Mouse (Mus musculus) kidney, embryonic 14.5 days (tissue): Measurements from ENCODE around the gene H2-Eb1. TPM values are rescaled to one million over a fixed set of nuclear protein-coding genes. Genes with fewer than 3 reads are reported as not detected.

Source experiments
- ATAC-seq: fragments of 200-750 bp; cut with Nextera tagmentation; 2 replicates; pipeline ENCODE4 v1.8.0; 2017; ENCODE audit warnings: moderate number of reproducible peaks, mild to moderate bottlenecking, moderate TSS enrichment, moderate library complexity; ENCODE audit not compliant: low FRiP score, low TSS enrichment
- H3K27ac ChIP-seq: fragments of 300-500 bp; sonication (generic); 2 replicates; pipeline ENCODE4 v1.5.1; 2014; ENCODE audit warnings: low read depth, mild to moderate bottlenecking, low read length, moderate library complexity, mixed read lengths
- H3K27me3 ChIP-seq: fragments of 300-500 bp; sonication (generic); 2 replicates; pipeline ENCODE4 v1.6.1; 2014; ENCODE audit warnings: mild to moderate bottlenecking, low read length; ENCODE audit not compliant: control insufficient read depth, insufficient read depth
- H3K36me3 ChIP-seq: fragments of 300-500 bp; sonication (generic); 2 replicates; pipeline ENCODE4 v1.6.1; 2014; ENCODE audit warnings: low read length, mixed read lengths; ENCODE audit not compliant: control insufficient read depth, insufficient read depth
- H3K4me1 ChIP-seq: fragments of 300-500 bp; sonication (generic); 2 replicates; pipeline ENCODE4 v1.6.1; 2014; ENCODE audit warnings: low read length, mixed read lengths; ENCODE audit not compliant: control insufficient read depth, insufficient read depth
- H3K4me2 ChIP-seq: fragments of 300-500 bp; sonication (generic); replicated peaks from 2 replicates; pipeline ENCODE4 v1.6.1; 2014; ENCODE audit warnings: low read depth, mild to moderate bottlenecking, low read length
- H3K4me3 ChIP-seq: fragments of 300-500 bp; sonication (generic); 2 replicates; pipeline ENCODE4 v1.5.1; 2014; ENCODE audit warnings: mild to moderate bottlenecking, low read length
- H3K9ac ChIP-seq: fragments of 300-500 bp; sonication (generic); 2 replicates; pipeline ENCODE4 v1.6.1; 2014; ENCODE audit warnings: low read depth, mild to moderate bottlenecking, low read length, moderate library complexity
- H3K9me3 ChIP-seq: fragments of 300-500 bp; sonication (generic); 2 replicates; pipeline ENCODE4 v1.6.1; 2016; ENCODE audit warnings: low read length; ENCODE audit not compliant: control insufficient read depth
- WGBS: fragments of 180-500 bp; shearing (Covaris S2); extraction: QIAGEN DNeasy Blood & Tissue Kit; methylation state at CpG from one replicate; pipeline ENCODE4 v1.1.7; 2014; 5-methylcytosine and 5-hydroxymethylcytosine counted together
- polyA plus RNA-seq: library from polyadenylated mRNA; unstranded; fragments of >200 nt; fragmentation: Nextera tagmentation; extraction: Ambion mirVana; gene quantifications from 2 replicates; pipeline ENCODE4 v1.2.1, GENCODE M21; 2014

The H2-Eb1 gene
- polyA plus RNA-seq, 1 experiment from 2014 or later = 5.9 TPM

DNA sequence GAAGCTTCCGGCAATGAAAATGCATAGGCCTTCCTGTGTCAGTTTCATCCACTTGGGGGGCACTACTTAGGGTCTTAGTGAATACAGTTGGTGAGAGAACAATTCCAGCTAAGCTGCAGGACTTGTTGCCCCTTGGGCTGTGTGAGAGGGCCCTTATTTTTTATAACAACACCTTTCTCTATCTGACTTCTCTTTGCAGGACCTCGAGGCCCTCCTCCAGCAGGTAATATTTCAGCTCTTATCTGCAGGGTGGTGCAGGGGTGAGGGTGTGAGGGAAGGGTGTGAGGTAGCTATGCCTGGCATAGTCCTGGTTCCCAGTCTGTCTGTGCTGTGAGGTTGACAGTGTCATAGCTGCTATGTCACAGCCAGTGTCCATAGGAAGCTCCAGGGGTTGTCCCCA is 37.4 kb upstream of the H2-Eb1 start:
- Histone ChIP-seq H3K4me2 (no peak overlapping the region), H3K9me3 (no peaks in the 10 kb centered on the region), H3K9ac (no peak overlapping the region), H3K27me3 (peaks cover 13% of the 10 kb centered on the region), H3K36me3 (no peaks in the 10 kb centered on the region), H3K4me3 (no peak overlapping the region), H3K27ac (no peak overlapping the region), H3K4me1 (peaks cover 12% of the 10 kb centered on the region; the same call in 1 of the 2 replicates)
- ATAC-seq = no peak
- 82% methylated on average over 2 of the region's 2 CpGs for WGBS

DNA sequence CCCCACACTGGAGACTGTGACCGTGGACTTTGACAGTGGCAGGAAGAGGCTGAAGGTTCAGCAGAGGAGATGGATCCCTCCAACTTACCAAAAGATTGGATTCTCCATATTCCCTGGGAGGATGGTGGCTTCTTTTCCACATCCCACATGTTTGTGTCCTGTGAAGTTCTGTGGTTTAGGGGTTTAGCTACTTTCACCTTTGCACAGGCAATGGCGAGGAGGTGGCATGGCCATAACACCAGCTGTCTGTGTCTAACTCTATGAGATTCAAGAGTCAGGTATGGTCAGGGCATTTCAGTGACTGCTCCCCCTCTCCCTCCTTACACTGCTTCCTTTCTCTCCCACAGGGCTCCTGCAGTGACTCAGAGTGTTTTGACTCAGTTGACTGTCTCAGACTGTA is 36.9 kb upstream of the H2-Eb1 start:
- H3K27me3 ChIP-seq = peaks cover 10% of the 10 kb centered on the region
- H3K9ac ChIP-seq = no peak overlapping the region
- 81% methylated on average over 2 of the region's 2 CpGs for WGBS
- no peak for ATAC-seq
- H3K27ac ChIP-seq = no peak overlapping the region
- H3K36me3 ChIP-seq = no peaks in the 10 kb centered on the region
- peaks cover 12% of the 10 kb centered on the region; the same call in 1 of the 2 replicates for H3K4me1 ChIP-seq
- no peak overlapping the region for H3K4me3 ChIP-seq
- no peak overlapping the region for H3K4me2 ChIP-seq
- H3K9me3 ChIP-seq = no peaks in the 10 kb centered on the region

DNA sequence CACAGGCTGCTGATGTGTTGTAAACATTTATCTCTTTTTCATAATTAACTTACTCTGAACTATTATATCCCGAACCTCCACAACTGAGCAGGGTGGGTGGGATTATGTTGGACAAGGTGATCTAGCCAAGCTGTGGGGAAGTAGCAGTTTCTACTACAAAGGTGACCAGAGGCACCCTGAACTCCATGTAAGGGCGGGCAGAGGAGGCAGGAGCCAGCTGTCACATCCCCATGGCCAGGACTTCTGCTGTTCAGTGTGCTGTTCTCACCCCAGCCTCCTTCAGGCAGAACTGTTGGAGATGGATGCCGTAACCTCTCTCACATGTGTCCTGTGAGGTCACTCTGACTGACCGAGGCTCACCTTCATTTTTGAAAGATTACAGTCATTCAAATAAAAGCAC is 35.9 kb upstream of the H2-Eb1 start:
- H3K9ac ChIP-seq = no peak overlapping the region
- H3K36me3 ChIP-seq = no peaks in the 10 kb centered on the region
- no peak overlapping the region for H3K4me2 ChIP-seq
- H3K27ac ChIP-seq = no peak overlapping the region
- WGBS = 69% methylated on average over 4 of the region's 4 CpGs
- H3K4me1 ChIP-seq = peaks cover 7% of the 10 kb centered on the region; the same call in 1 of the 2 replicates
- no peak overlapping the region for H3K4me3 ChIP-seq
- ATAC-seq = no peak
- H3K27me3 ChIP-seq = peaks cover 2% of the 10 kb centered on the region; the same call in 1 of the 2 replicates
- no peaks in the 10 kb centered on the region for H3K9me3 ChIP-seq

DNA sequence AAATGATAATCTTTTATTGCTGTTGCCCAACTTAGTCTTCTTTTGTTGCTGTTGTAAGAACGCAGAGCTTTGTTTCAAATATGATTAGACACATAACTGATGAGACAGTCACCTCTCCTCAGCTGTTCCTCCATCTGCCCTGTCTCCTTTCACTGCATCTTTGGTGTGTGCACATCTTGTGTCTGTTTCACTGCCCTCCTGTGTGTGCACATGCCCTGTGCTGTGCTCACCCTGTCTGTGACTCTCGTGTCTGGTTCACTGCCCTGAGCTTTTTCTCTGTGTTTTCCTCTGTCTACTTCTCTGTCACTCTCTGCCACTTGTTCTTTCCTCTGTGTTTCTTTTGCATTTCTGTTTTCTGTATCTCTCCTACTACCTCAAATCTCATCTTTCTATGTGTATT is 35.4 kb upstream of the H2-Eb1 start:
- 92% methylated on average over 2 of the region's 2 CpGs for WGBS

DNA sequence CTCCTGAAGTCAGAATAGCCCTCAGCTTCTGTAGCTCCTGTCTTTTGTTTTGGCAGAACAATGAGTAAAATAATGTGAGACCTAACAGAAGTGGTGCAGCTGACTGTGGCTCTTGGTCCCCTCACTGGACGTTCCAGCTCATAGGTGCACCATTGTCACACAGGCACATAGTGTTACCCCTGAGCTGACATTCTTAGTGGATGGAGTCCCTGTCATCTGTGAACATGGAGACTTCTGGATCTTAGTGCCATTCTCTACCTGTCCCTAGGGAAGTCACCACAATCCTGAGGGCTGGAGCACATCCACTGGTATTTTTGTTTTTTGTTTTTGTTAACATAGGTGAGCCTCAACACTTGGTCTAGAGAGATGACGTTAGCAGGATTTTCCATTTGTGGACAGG is 34.7 kb upstream of the H2-Eb1 start:
- H3K4me3 ChIP-seq = no peak overlapping the region
- ATAC-seq = no peak
- H3K9me3 ChIP-seq = no peaks in the 10 kb centered on the region
- H3K4me1 ChIP-seq = no peaks in the 10 kb centered on the region
- 83% methylated on average over 2 of the region's 2 CpGs for WGBS
- no peaks in the 10 kb centered on the region for H3K27me3 ChIP-seq
- H3K4me2 ChIP-seq = no peak overlapping the region
- no peak overlapping the region for H3K9ac ChIP-seq
- H3K36me3 ChIP-seq = no peaks in the 10 kb centered on the region
- H3K27ac ChIP-seq = no peak overlapping the region

More for the DNA sequence above, 35.4 kb upstream of the H2-Eb1 start:
- Histone ChIP-seq H3K9me3 (no peaks in the 10 kb centered on the region), H3K9ac (no peak overlapping the region), H3K4me3 (no peak overlapping the region), H3K27me3 (no peaks in the 10 kb centered on the region), H3K36me3 (no peaks in the 10 kb centered on the region), H3K4me1 (peaks cover 3% of the 10 kb centered on the region; the same call in 1 of the 2 replicates), H3K4me2 (no peak overlapping the region), H3K27ac (no peak overlapping the region)
- ATAC-seq = no peak

DNA sequence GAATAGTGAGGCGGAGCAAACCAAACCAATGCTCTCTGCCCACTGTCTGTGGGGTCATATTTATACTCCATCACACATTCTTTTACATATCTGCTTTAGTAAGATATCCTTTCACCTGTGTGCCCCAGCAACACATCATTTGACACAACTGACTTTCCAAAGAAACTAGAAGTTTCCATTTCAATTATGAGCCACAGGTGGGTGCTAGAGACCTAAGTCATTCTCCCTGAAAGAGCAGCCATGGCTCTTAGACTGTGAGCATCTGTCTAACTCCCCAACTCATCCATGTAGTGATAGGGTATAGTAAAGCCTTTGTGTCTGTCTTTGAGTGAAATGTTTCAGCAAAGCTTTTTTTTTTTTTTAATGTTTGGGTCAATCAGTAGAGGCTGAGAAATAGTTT is 33.6 kb upstream of the H2-Eb1 start:
- no peak for ATAC-seq
- Histone ChIP-seq H3K4me1 (no peaks in the 10 kb centered on the region), H3K4me2 (no peak overlapping the region), H3K27ac (no peak overlapping the region), H3K4me3 (no peak overlapping the region), H3K9me3 (0 out of 2 replicates have a peak, but pooled peaks cover 2% of the 10 kb centered on the region), H3K9ac (no peak overlapping the region), H3K36me3 (no peaks in the 10 kb centered on the region), H3K27me3 (no peaks in the 10 kb centered on the region)
- 88% methylated on average over 1 of the region's 1 CpGs for WGBS

DNA sequence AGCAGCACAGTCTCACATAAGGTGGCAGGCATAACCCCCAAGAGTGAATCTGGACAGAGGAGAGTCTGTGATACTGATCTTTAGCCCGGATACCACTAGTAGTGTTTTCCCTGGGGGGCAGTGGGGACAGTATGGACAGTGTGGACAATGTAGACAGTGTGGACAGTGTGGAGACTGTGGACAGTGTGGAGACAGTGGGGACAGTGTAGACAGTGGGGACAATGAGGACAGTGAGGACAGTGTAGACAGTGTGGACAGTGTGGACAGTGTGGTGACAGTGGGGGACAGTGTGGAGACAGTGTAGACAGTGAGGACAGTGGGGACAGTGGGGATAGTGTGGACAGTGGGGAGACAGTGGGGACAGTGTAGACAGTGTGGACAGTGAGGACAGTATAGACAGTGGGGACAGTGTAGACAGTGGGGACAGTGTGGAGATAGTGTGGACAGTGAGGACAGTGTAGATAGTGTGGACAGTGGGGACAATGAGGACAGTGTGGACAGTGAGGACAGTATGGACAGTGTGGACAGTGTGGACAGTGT is 25.1 kb upstream of the H2-Eb1 start:
- H3K9ac ChIP-seq = no peak overlapping the region
- H3K27ac ChIP-seq = no peak overlapping the region
- 0 out of 2 replicates have a peak, but pooled peaks cover 3% of the 10 kb centered on the region for H3K9me3 ChIP-seq
- no peak for ATAC-seq
- no peaks in the 10 kb centered on the region for H3K36me3 ChIP-seq
- no peak overlapping the region for H3K4me2 ChIP-seq
- no peaks in the 10 kb centered on the region for H3K4me1 ChIP-seq
- 76% methylated on average over 1 of the region's 1 CpGs for WGBS
- H3K27me3 ChIP-seq = no peaks in the 10 kb centered on the region
- no peak overlapping the region for H3K4me3 ChIP-seq

DNA sequence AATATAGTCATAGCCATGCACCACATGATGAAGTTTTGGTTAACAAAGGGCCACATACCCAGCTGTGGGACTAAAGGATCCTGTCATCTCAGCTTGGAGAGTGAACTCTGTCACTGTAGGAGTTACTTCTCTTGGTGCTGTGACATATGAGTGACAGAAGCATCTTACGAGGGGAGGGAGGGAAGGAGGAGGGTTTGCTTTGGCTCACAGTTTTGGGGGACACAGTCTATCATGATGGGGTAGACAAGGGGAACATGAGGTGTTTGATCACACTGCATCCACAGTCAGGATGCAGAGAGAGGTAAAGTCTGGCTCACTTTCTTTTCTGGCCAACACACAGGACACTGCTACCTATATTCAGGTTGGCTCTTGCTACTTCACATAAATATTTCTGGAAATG is 23.8 kb upstream of the H2-Eb1 start:
- H3K27me3 ChIP-seq = no peaks in the 10 kb centered on the region
- no peak for ATAC-seq
- 0 out of 2 replicates have a peak, but pooled peaks cover 3% of the 10 kb centered on the region for H3K9me3 ChIP-seq
- no peak overlapping the region for H3K4me2 ChIP-seq
- H3K9ac ChIP-seq = no peak overlapping the region
- H3K27ac ChIP-seq = no peak overlapping the region
- no peaks in the 10 kb centered on the region for H3K36me3 ChIP-seq
- H3K4me1 ChIP-seq = no peaks in the 10 kb centered on the region
- WGBS = 76% methylated on average over 1 of the region's 1 CpGs
- H3K4me3 ChIP-seq = no peak overlapping the region

DNA sequence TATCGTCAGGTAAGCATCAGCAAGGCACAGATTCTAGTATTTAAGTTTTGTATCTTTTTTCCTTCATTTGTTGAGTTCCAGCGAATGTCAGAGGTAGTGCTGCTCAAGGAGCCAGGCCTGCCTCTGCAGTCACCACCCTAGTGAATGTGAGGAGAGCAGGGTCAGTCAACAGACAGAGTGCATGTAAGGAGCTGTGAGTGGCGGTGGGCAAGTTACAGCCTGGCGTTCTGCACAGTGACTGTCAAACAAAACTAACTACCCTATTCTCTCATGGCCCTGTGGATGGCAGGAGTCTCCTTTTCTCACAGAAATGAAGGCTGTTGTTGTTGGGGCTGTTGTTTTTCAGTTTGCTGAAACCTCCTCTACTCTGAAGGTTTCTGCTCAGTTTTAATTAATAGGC is 20.3 kb upstream of the H2-Eb1 start:
- WGBS = 72% methylated on average over 4 of the region's 4 CpGs
- no peak for ATAC-seq
- Histone ChIP-seq H3K36me3 (no peaks in the 10 kb centered on the region), H3K27ac (no peak overlapping the region), H3K4me2 (no peak overlapping the region), H3K4me3 (no peak overlapping the region), H3K4me1 (no peaks in the 10 kb centered on the region), H3K9me3 (no peaks in the 10 kb centered on the region), H3K9ac (no peak overlapping the region), H3K27me3 (no peaks in the 10 kb centered on the region)
